8 mouse cellular contexts compared by ENCODE assay signal in the genomic region with DNA sequence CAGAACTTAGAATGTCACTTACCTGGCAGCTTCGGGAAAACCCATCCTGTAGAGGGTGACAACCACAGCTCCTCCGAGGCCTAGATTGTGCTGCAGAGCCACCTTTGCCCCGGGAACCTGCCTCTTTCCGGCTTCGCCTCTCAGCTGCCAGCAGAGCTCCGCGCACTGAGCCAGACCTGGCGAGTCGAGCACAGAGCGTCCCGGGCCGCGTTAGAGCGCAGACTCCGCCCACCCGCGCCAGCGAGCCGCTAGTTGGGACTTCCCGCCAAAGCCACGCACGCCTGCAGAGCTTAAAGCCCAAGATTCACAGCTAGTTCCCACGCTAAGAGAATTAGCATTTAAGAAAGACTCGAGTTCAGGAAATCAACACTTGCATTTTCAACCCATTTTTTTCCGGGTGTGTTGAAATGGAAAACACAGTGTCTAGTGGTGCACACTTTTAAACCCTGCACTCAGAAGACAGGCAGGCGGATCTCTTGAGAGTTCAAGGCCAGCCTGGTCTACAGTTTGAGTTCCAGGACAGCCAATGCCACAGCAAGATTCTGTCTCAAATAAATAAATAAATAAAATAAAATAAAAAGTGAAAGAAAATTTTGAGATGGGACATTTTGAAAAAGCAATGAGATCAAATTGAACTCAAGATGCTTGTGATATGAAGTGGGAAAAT. TPM values are rescaled to one million over a fixed set of nuclear protein-coding genes. Genes with fewer than 3 reads are reported as not detected.
DNase-seq lines count a peak whose midpoint lies in the region; TF ChIP-seq lines count a peak whose summit lies in the region.

No protein-coding gene starts in this region.

- H3K4me3 ChIP-seq in gastrocnemius, adult 2 months, result peak overlapping the region; percentile 78
- H3K4me3 ChIP-seq in megakaryocyte, embryonic 14.5 days (replicated peaks), result peak overlapping the region; percentile 94

- H3K9me3 ChIP-seq in megakaryocyte, embryonic 14.5 days, result no peaks in the 10 kb centered on the region

- H3K36me3 ChIP-seq in megakaryocyte, embryonic 14.5 days (replicated peaks; ENCODE audit: low read length), result peaks cover 30% of the 10 kb centered on the region

- no peaks in the 10 kb centered on the region for H3K27me3 ChIP-seq in megakaryocyte, embryonic 14.5 days (replicated peaks)

- H3K4me1 ChIP-seq in megakaryocyte, embryonic 14.5 days, result peaks cover 34% of the 10 kb centered on the region

- DNase-seq in WW6 (ENCODE audit: low read depth, low spot score), result peak; percentile 81
- peak; percentile 75 to 92 for DNase-seq in cerebellum, postnatal 4 days (ENCODE audit: low spot score in 2 of 2)
- peak; percentile 98 for DNase-seq in gastrocnemius, adult 2 months
- peak; percentile 76 for DNase-seq in hindlimb bud, embryonic 11.5 days (ENCODE audit: extremely low spot score, low read depth, low spot score)
- peak; percentile 81 to 92 for DNase-seq in left cerebral cortex, adult 8-10 months (ENCODE audit: low spot score in 2 of 2)
- peak; percentile 95 to 96 for DNase-seq in right cerebral cortex, postnatal 10 days (ENCODE audit: low spot score in 2 of 2)
- peak; percentile 93 for DNase-seq in urinary bladder, postnatal 25 days (ENCODE audit: low spot score)

- H3K27ac ChIP-seq in gastrocnemius, adult 2 months, result peak overlapping the region; percentile 86

- TF ChIP-seq CTCF in gastrocnemius, adult 2 months (IDR thresholded peaks at IDR 0.05), result no peak

- intact Hi-C loops in gastrocnemius, adult 2 months (cut with DNase I), result loop anchor here (10.0 kb wide), 1 partner anchor 147 kb away; the partner anchor contains the start of gene Cpt2

RNA-seq across cellular contexts. Expression of gene Podn, which starts 24.9 kb away (rescaled TPM):
- total RNA-seq in gastrocnemius, adult 2 months (2021), result 1 to 10 TPM; 7.2 to 8.3 TPM
- 1 to 10 TPM; 6.8 to 8.9 (median 7.4) TPM for total RNA-seq in left cerebral cortex, adult 8-10 months (2022)
- not detected in 2 replicates for polyA plus RNA-seq in megakaryocyte, embryonic 14.5 days (2012; ENCODE audit: insufficient read depth, low replicate concordance)

Comparison
In these comparisons a context has a peak if more than half of its experiments do, and no peak if none do; other contexts are left out.
1. Peak in every context shown above with its lines: DNase-seq, H3K4me3 ChIP-seq and H3K27ac ChIP-seq.